Mouse (Mus musculus) forebrain, embryonic 13.5 days (tissue): Measurements from ENCODE around the gene Zdhhc13. TPM values are rescaled to one million over a fixed set of nuclear protein-coding genes. Genes with fewer than 3 reads are reported as not detected.

Source experiments
- ATAC-seq: fragments of 200-750 bp; cut with Nextera tagmentation; 2 replicates; pipeline ENCODE4 v1.8.0; 2017
- H3K27ac ChIP-seq: fragments of 300-500 bp; sonication (generic); 2 replicates; pipeline ENCODE4 v1.5.1; 2015; ENCODE audit warnings: inconsistent platforms, mild to moderate bottlenecking, moderate library complexity
- H3K27me3 ChIP-seq: fragments of 300-500 bp; sonication (generic); 2 replicates; pipeline ENCODE4 v1.6.1; 2015; ENCODE audit warnings: mild to moderate bottlenecking, inconsistent platforms
- H3K36me3 ChIP-seq: fragments of 300-500 bp; sonication (generic); 2 replicates; pipeline ENCODE4 v1.6.1; 2015; ENCODE audit warnings: mild to moderate bottlenecking, inconsistent platforms; ENCODE audit not compliant: poor library complexity, severe bottlenecking
- H3K4me1 ChIP-seq: fragments of 300-500 bp; sonication (generic); 2 replicates; pipeline ENCODE4 v1.6.1; 2015; ENCODE audit warnings: inconsistent platforms
- H3K4me2 ChIP-seq: fragments of 300-500 bp; sonication (generic); 2 replicates; pipeline ENCODE4 v1.6.1; 2015; ENCODE audit warnings: inconsistent platforms, mild to moderate bottlenecking, moderate library complexity
- H3K4me3 ChIP-seq: fragments of 300-500 bp; sonication (generic); 2 replicates; pipeline ENCODE4 v1.5.1; 2015; ENCODE audit warnings: mild to moderate bottlenecking, inconsistent platforms
- H3K9ac ChIP-seq: fragments of 300-500 bp; sonication (generic); 2 replicates; pipeline ENCODE4 v1.6.1; 2015; ENCODE audit warnings: mild to moderate bottlenecking, inconsistent platforms
- H3K9me3 ChIP-seq: fragments of 300-500 bp; sonication (generic); replicated peaks from 2 replicates; pipeline ENCODE4 v1.6.1; 2016; ENCODE audit warnings: inconsistent platforms
- WGBS: fragments of 180-500 bp; shearing (Covaris S2); methylation state at CpG from one replicate; pipeline ENCODE4 v1.1.7; 2015; 5-methylcytosine and 5-hydroxymethylcytosine counted together
- polyA plus RNA-seq: library from polyadenylated mRNA; unstranded; fragments of >200 nt; fragmentation: Nextera tagmentation; extraction: Ambion mirVana; gene quantifications from 2 replicates; pipeline ENCODE4 v1.2.1, GENCODE M21; 2015

Gene Zdhhc13
- 38.5 and 42.3 TPM in 2 replicates for polyA plus RNA-seq

- Histone ChIP-seq H3K4me3 (peak within 1 kb of the TSS; percentile 92), H3K9ac (peak within 1 kb of the TSS; percentile 91), H3K27ac (peak within 1 kb of the TSS; percentile 66), H3K9me3 (no peaks in the 10 kb centered on the region), H3K27me3 (no peaks in the 10 kb centered on the region), H3K4me1 (peaks cover 27% of the 10 kb centered on the region), H3K4me2 (peak within 1 kb of the TSS; percentile 69), H3K36me3 (no peaks in the 10 kb centered on the region)
- WGBS: under 1% methylated on average over 53 of the region's 57 CpGs
- ATAC-seq: peak; percentile 99
Measured at GRCm38 (mm10) chr7:48788851-48789572, at the start of gene Zdhhc13. TSS of gene Zdhhc13 (plus strand) at chr7:48789003.

GRCm38 (mm10) chr7:48749298-48750163 is 39.3 kb upstream of the Zdhhc13 start:
- Histone ChIP-seq H3K27ac (peak overlapping the region; percentile 74), H3K4me2 (peak overlapping the region; percentile 69), H3K36me3 (no peaks in the 10 kb centered on the region), H3K4me3 (peak overlapping the region; percentile 36), H3K9ac (peak overlapping the region; percentile 57), H3K27me3 (no peaks in the 10 kb centered on the region), H3K9me3 (no peaks in the 10 kb centered on the region), H3K4me1 (peaks cover 6% of the 10 kb centered on the region; the same call in 1 of the 2 replicates)
- under 1% methylated on average over 24 of the region's 24 CpGs for WGBS
- peak; percentile 86 for ATAC-seq

- no peaks in the 10 kb centered on the region for H3K36me3 ChIP-seq
- H3K27me3 ChIP-seq: no peaks in the 10 kb centered on the region
- no peak overlapping the region; the same call in 1 of the 2 replicates for H3K9ac ChIP-seq
- no peak overlapping the region for H3K27ac ChIP-seq
- H3K4me3 ChIP-seq: no peak overlapping the region
- no peaks in the 10 kb centered on the region for H3K9me3 ChIP-seq
- ATAC-seq: peak; percentile 14
- H3K4me1 ChIP-seq: peaks cover 6% of the 10 kb centered on the region; the same call in 1 of the 2 replicates
- 55% methylated on average over 8 of the region's 8 CpGs for WGBS
- peak overlapping the region; percentile 69 for H3K4me2 ChIP-seq
Measured at GRCm38 (mm10) chr7:48750164-48750809, 38.5 kb upstream of the Zdhhc13 start.

GRCm38 (mm10) chr7:48751222-48751621 is 37.6 kb upstream of the Zdhhc13 start:
- Histone ChIP-seq H3K27ac (no peak overlapping the region), H3K9me3 (no peaks in the 10 kb centered on the region), H3K36me3 (no peaks in the 10 kb centered on the region), H3K9ac (no peak overlapping the region), H3K4me3 (no peak overlapping the region), H3K4me1 (peaks cover 6% of the 10 kb centered on the region; the same call in 1 of the 2 replicates), H3K4me2 (no peak overlapping the region), H3K27me3 (no peaks in the 10 kb centered on the region)
- WGBS: 90% methylated on average over 5 of the region's 5 CpGs
- ATAC-seq: no peak

GRCm38 (mm10) chr7:48754415-48754974 is 34.3 kb upstream of the Zdhhc13 start:
- whole genome bisulfite sequencing: 84% methylated on average over 3 of the region's 3 CpGs
- H3K4me1 ChIP-seq: peaks cover 4% of the 10 kb centered on the region; the same call in 1 of the 2 replicates
- no peak overlapping the region for H3K27ac ChIP-seq
- no peak overlapping the region for H3K9ac ChIP-seq
- no peaks in the 10 kb centered on the region for H3K9me3 ChIP-seq
- no peak for ATAC-seq
- H3K4me2 ChIP-seq: no peak overlapping the region
- no peaks in the 10 kb centered on the region for H3K36me3 ChIP-seq
- no peaks in the 10 kb centered on the region for H3K27me3 ChIP-seq
- H3K4me3 ChIP-seq: no peak overlapping the region

- H3K27me3 ChIP-seq: no peaks in the 10 kb centered on the region
- no peak overlapping the region for H3K4me3 ChIP-seq
- H3K4me2 ChIP-seq: no peak overlapping the region
- no peaks in the 10 kb centered on the region for H3K4me1 ChIP-seq
- H3K9ac ChIP-seq: no peak overlapping the region
- H3K36me3 ChIP-seq: no peaks in the 10 kb centered on the region
- ATAC-seq: no peak
- H3K27ac ChIP-seq: no peak overlapping the region
- H3K9me3 ChIP-seq: no peaks in the 10 kb centered on the region
- 81% methylated on average over 3 of the region's 3 CpGs for WGBS
Measured at GRCm38 (mm10) chr7:48755825-48756224, 33.0 kb upstream of the Zdhhc13 start.

GRCm38 (mm10) chr7:48756306-48756931 is 32.4 kb upstream of the Zdhhc13 start:
- Histone ChIP-seq H3K9ac (no peak overlapping the region), H3K27ac (no peak overlapping the region), H3K27me3 (no peaks in the 10 kb centered on the region), H3K9me3 (no peaks in the 10 kb centered on the region), H3K4me3 (no peak overlapping the region), H3K4me1 (no peaks in the 10 kb centered on the region), H3K4me2 (no peak overlapping the region), H3K36me3 (no peaks in the 10 kb centered on the region)
- ATAC-seq: no peak
- WGBS: 95% methylated on average over 4 of the region's 4 CpGs

GRCm38 (mm10) chr7:48758083-48758482 is 30.7 kb upstream of the Zdhhc13 start:
- no peak overlapping the region for H3K27ac ChIP-seq

GRCm38 (mm10) chr7:48760789-48761188 is 28.0 kb upstream of the Zdhhc13 start:
- H3K36me3 ChIP-seq: no peaks in the 10 kb centered on the region
- no peaks in the 10 kb centered on the region for H3K9me3 ChIP-seq
- H3K27ac ChIP-seq: no peak overlapping the region
- no peak overlapping the region for H3K4me3 ChIP-seq
- H3K9ac ChIP-seq: no peak overlapping the region
- no peaks in the 10 kb centered on the region for H3K27me3 ChIP-seq
- H3K4me2 ChIP-seq: no peak overlapping the region
- no peaks in the 10 kb centered on the region for H3K4me1 ChIP-seq
- ATAC-seq: no peak
- whole genome bisulfite sequencing: 75% methylated on average over 1 of the region's 1 CpGs

More at GRCm38 (mm10) chr7:48758083-48758482, 30.7 kb upstream of the Zdhhc13 start:
- no peak for ATAC-seq
- Histone ChIP-seq H3K4me1 (no peaks in the 10 kb centered on the region), H3K9me3 (no peaks in the 10 kb centered on the region), H3K4me2 (no peak overlapping the region), H3K27me3 (no peaks in the 10 kb centered on the region), H3K9ac (no peak overlapping the region), H3K4me3 (no peak overlapping the region), H3K36me3 (no peaks in the 10 kb centered on the region)
- 68% methylated on average over 1 of the region's 1 CpGs for WGBS

- WGBS: 94% methylated on average over 1 of the region's 1 CpGs
- H3K36me3 ChIP-seq: no peaks in the 10 kb centered on the region
Measured at GRCm38 (mm10) chr7:48762289-48762688, 26.5 kb upstream of the Zdhhc13 start.

GRCm38 (mm10) chr7:48762721-48763120 is 26.1 kb upstream of the Zdhhc13 start:
- no peak overlapping the region for H3K4me2 ChIP-seq
- no peak overlapping the region for H3K9ac ChIP-seq
- H3K27ac ChIP-seq: no peak overlapping the region
- ATAC-seq: no peak
- H3K4me1 ChIP-seq: no peaks in the 10 kb centered on the region
- no peaks in the 10 kb centered on the region for H3K27me3 ChIP-seq
- H3K36me3 ChIP-seq: no peaks in the 10 kb centered on the region
- H3K9me3 ChIP-seq: no peaks in the 10 kb centered on the region
- no peak overlapping the region for H3K4me3 ChIP-seq
- 80% methylated on average over 3 of the region's 3 CpGs for WGBS

More at GRCm38 (mm10) chr7:48762289-48762688, 26.5 kb upstream of the Zdhhc13 start:
- no peak overlapping the region for H3K4me3 ChIP-seq
- H3K27ac ChIP-seq: no peak overlapping the region
- no peaks in the 10 kb centered on the region for H3K9me3 ChIP-seq
- H3K27me3 ChIP-seq: no peaks in the 10 kb centered on the region
- no peak overlapping the region for H3K9ac ChIP-seq
- no peak for ATAC-seq
- no peaks in the 10 kb centered on the region for H3K4me1 ChIP-seq
- no peak overlapping the region for H3K4me2 ChIP-seq
